In the genomic region with DNA sequence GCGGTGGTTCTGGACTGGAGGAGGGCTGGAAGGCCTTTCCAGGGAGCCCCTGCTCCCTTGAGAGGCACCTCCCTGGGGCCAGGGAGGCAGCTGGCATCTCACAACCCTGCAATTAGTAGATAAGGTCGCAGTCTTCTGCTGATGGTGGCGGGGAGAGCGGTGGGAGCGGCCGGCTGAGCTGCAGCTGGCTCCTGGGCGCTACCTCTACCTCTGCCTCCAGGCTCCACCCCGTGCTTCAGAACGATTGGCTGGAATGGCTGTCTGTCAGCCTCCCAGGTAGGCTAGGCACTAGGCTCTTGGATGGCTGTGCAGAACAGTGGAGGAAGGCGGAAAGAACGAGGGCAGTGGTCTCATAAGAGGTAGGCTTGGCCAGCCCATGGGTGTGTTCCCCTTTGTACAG, we compare ENCODE assay signal across 8 mouse cellular contexts. TPM values are rescaled to one million over a fixed set of nuclear protein-coding genes. Genes with fewer than 3 reads are reported as not detected.
DNase-seq lines count a peak whose midpoint lies in the region; ATAC-seq and TF ChIP-seq lines count a peak whose summit lies in the region.

No protein-coding gene starts in this region.

- peak; percentile 76 for ATAC-seq in intestine, embryonic 14.5 days (replicated peaks; ENCODE audit: low FRiP score, low TSS enrichment, low read depth)
- peak; percentile 90 for ATAC-seq in lung, postnatal 0 days
- ATAC-seq in inflammation-experienced regulatory T-cells, adult 6 months, result no peak

- DNase-seq in WW6 (ENCODE audit: low read depth, low spot score), result peak; percentile 80
- DNase-seq in intestine, embryonic 14.5 days (ENCODE audit: low spot score), result peak; percentile 84
- peak; percentile 76 for DNase-seq in lung, postnatal 0 days (ENCODE audit: low spot score)
- DNase-seq in yolk sac, embryonic 10.5 days (ENCODE audit: low spot score), result peak; percentile 90
- DNase-seq in Muller cell, postnatal 12 days (ENCODE audit: inconsistent ontology term), result no peak
- no peak for DNase-seq in left cerebral cortex, adult 9 months (ENCODE audit: low spot score in 2 of 2)

- H3K36me3 ChIP-seq in E14TG2a.4 (ENCODE audit: insufficient read depth, low read length), result peaks cover 17% of the 10 kb centered on the region
- H3K36me3 ChIP-seq in intestine, embryonic 14.5 days (ENCODE audit: control insufficient read depth, insufficient read depth, low read length), result peaks cover 18% of the 10 kb centered on the region
- peaks cover 5% of the 10 kb centered on the region; the same call in 1 of the 2 replicates for H3K36me3 ChIP-seq in lung, postnatal 0 days (ENCODE audit: insufficient read depth, low read length)

- H3K27me3 ChIP-seq in E14TG2a.4 (ENCODE audit: insufficient read depth, low read length), result no peaks in the 10 kb centered on the region; the same call in 1 of the 2 replicates
- no peaks in the 10 kb centered on the region for H3K27me3 ChIP-seq in intestine, embryonic 14.5 days (replicated peaks; ENCODE audit: control insufficient read depth, insufficient read depth, low read length)
- H3K27me3 ChIP-seq in lung, postnatal 0 days (replicated peaks; ENCODE audit: insufficient read depth, low read length), result no peaks in the 10 kb centered on the region

- H3K4me1 ChIP-seq in E14TG2a.4 (replicated peaks; ENCODE audit: low read depth, low read length), result peaks cover 84% of the 10 kb centered on the region
- peaks cover 32% of the 10 kb centered on the region for H3K4me1 ChIP-seq in intestine, embryonic 14.5 days (replicated peaks; ENCODE audit: control insufficient read depth, insufficient read depth, low read length)
- H3K4me1 ChIP-seq in lung, postnatal 0 days (ENCODE audit: insufficient read depth, low read depth, low read length), result peaks cover 8% of the 10 kb centered on the region; the same call in 1 of the 2 replicates

- peak overlapping the region; percentile 40 for H3K4me2 ChIP-seq in intestine, embryonic 14.5 days (ENCODE audit: low read length)
- peak overlapping the region; percentile 54 for H3K4me2 ChIP-seq in lung, postnatal 0 days (replicated peaks; ENCODE audit: low read depth, low read length)

- TF ChIP-seq EP300 in lung, postnatal 0 days (IDR thresholded peaks at IDR 0.05), result no peak

- no peak overlapping the region for H3K27ac ChIP-seq in intestine, embryonic 14.5 days (ENCODE audit: low read depth)
- H3K27ac ChIP-seq in lung, postnatal 0 days (ENCODE audit: low read length), result no peak overlapping the region

- peak overlapping the region; percentile 70 for H3K4me3 ChIP-seq in E14TG2a.4 (replicated peaks; ENCODE audit: low read length)
- no peak overlapping the region; the same call in 1 of the 2 replicates for H3K4me3 ChIP-seq in intestine, embryonic 14.5 days (ENCODE audit: low read depth, low read length)
- H3K4me3 ChIP-seq in lung, postnatal 0 days (ENCODE audit: low read depth, low read length), result no peak overlapping the region

- H3K9ac ChIP-seq in intestine, embryonic 14.5 days (ENCODE audit: low read length), result no peak overlapping the region
- no peak overlapping the region for H3K9ac ChIP-seq in lung, postnatal 0 days (replicated peaks; ENCODE audit: low read depth)

- no peak for TF ChIP-seq CTCF in E14TG2a.4 (conservative IDR thresholded peaks at IDR 0.05; ENCODE audit: low read length)
- no peak for TF ChIP-seq CTCF in lung, postnatal 0 days (IDR thresholded peaks at IDR 0.05)

- WGBS in intestine, embryonic 14.5 days, result 12% methylated on average over 11 of the region's 11 CpGs
- 22% methylated on average over 11 of the region's 11 CpGs for WGBS in lung, postnatal 0 days

- H3K9me3 ChIP-seq in E14TG2a.4 (ENCODE audit: low read length), result no peaks in the 10 kb centered on the region
- H3K9me3 ChIP-seq in intestine, embryonic 14.5 days (ENCODE audit: control insufficient read depth, low read length), result no peaks in the 10 kb centered on the region
- no peaks in the 10 kb centered on the region for H3K9me3 ChIP-seq in lung, postnatal 0 days (ENCODE audit: low read length)

RNA-seq across cellular contexts. Expression of a gene that starts 18.6 kb away (rescaled TPM):
- 27.5 and 28.2 TPM in 2 replicates for polyA plus RNA-seq in intestine, embryonic 14.5 days (2014; fragmentation: Nextera tagmentation; extraction: Ambion mirVana)
- polyA plus RNA-seq in lung, postnatal 0 days (2015; fragmentation: Nextera tagmentation; extraction: Ambion mirVana), result 14.6 and 17.2 TPM in 2 replicates
- 1 to 10 TPM in 1 of 3 experiments, under 1 TPM in 2; 0.24 to 1.0 (median 0.25) TPM for polyA plus RNA-seq in inflammation-experienced regulatory T-cells, adult 6 months (2017; shearing (Covaris generic))

RNA-seq across cellular contexts. Expression of a gene that starts 23.1 kb away (rescaled TPM):
- polyA plus RNA-seq in intestine, embryonic 14.5 days (2014; fragmentation: Nextera tagmentation; extraction: Ambion mirVana), result 24.1 and 27.7 TPM in 2 replicates
- polyA plus RNA-seq in lung, postnatal 0 days (2015; fragmentation: Nextera tagmentation; extraction: Ambion mirVana), result 42.7 and 47.5 TPM in 2 replicates
- polyA plus RNA-seq in inflammation-experienced regulatory T-cells, adult 6 months (2017; shearing (Covaris generic)), result under 1 TPM; 0.35 to 0.50 (median 0.50) TPM

RNA-seq across cellular contexts. Expression of a gene that starts 24.2 kb away (rescaled TPM):
- polyA plus RNA-seq in intestine, embryonic 14.5 days (2014; fragmentation: Nextera tagmentation; extraction: Ambion mirVana), result 1.4 and 2.0 TPM in 2 replicates
- 0.19 and 0.31 TPM in 2 replicates for polyA plus RNA-seq in lung, postnatal 0 days (2015; fragmentation: Nextera tagmentation; extraction: Ambion mirVana)
- polyA plus RNA-seq in inflammation-experienced regulatory T-cells, adult 6 months (2017; shearing (Covaris generic)), result 1 to 10 TPM; 1.8 to 4.3 (median 4.1) TPM

RNA-seq across cellular contexts. Expression of a gene that starts 42.0 kb away (rescaled TPM):
- polyA plus RNA-seq in intestine, embryonic 14.5 days (2014; fragmentation: Nextera tagmentation; extraction: Ambion mirVana), result 160 and 171 TPM in 2 replicates
- polyA plus RNA-seq in lung, postnatal 0 days (2015; fragmentation: Nextera tagmentation; extraction: Ambion mirVana), result 98.4 and 103 TPM in 2 replicates
- 100 to 1,000 TPM in 2 of 3 experiments, 10 to 100 TPM in 1; 85.4 to 108 (median 104) TPM for polyA plus RNA-seq in inflammation-experienced regulatory T-cells, adult 6 months (2017; shearing (Covaris generic))

Comparison
In these comparisons a context has a peak if more than half of its experiments do, and no peak if none do; other contexts are left out.
1. DNase-seq: peak in WW6 (single experiment), intestine, embryonic 14.5 days (single experiment), lung, postnatal 0 days (single experiment) and yolk sac, embryonic 10.5 days (single experiment); none in Muller cell, postnatal 12 days (single experiment) and left cerebral cortex, adult 9 months (0 of 2).
2. RNA of a gene that starts 23.1 kb away (polyA plus RNA-seq): 42.7 to 47.5 TPM in lung, postnatal 0 days and 24.1 to 27.7 TPM in intestine, embryonic 14.5 days; 0.35 to 0.50 TPM in inflammation-experienced regulatory T-cells, adult 6 months; every median in the first group is over 10 times any median in the second.